Mouse (Mus musculus) left cerebral cortex, adult 11 months (tissue): ENCODE measurements around the gene Gcnt7.
A peak's percentile ranks its signal among the peaks of the same experiment; 100 is the strongest.

Source experiments
- DNase-seq: peaks from one replicate; pipeline ENCODE4 v3.0.0; 2022; ENCODE audit warnings: low spot score

Gcnt7 gene

DNA sequence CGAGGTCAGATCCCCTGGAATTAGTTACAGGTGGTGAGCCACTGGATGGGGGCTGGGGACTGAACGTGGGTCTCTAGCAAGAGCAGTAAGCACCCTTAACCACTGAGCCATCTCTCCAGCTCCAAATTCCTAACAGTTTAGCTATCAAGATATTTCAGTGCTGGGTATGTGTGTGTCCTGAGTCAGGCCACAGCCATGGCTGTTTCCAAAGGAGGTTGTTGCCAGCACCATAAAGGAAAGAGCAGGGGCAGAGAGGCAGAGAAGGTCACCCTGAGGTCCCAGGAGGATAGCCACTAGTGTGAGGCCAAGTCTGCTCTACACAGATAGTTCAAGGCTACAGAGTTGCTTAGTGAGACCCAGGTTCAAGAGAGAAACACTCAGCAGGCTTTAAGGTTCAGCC is 2.3 kb upstream of the Gcnt7 start:
- no peak for DNase-seq

DNA sequence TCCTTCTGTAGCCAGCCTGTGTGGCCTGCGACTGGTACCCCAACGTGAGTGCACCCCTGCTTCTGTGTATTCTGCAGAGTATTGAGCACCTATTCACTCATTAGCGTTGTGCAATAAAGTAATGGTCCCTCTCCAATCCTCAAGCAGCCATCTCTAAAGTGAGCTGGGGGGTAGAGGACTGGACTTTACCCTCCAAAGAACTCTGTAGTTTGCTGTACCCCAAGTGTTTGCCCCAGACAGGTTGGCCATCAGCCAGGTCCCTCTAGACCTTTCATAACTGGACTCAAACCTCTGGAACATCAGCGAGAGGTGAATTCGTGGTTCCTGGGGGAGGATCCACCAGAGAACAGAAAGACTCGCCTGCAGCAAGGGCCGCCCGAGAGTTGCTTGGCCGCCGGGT is 5.9 kb downstream of the Gcnt7 start:
- no peak for DNase-seq

DNA sequence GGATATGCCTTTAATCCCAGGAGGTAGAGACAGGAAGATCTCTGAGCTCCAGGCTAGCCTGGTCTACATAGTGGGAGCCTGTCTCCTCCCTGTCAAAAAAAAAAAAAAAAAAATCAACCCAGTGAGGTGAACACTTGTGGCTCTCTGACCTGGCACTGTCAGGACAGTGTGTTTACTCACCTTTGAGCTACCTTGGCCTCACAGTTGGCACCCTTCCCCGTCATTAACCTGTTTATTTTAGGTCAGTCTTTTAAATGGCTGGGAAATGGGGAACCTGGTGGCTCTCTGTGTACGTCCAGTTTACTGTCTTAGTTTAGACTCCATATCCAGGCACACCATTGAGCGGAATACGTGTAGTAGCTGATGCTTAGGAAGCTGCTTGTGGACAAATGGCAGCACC is 6.4 kb downstream of the Gcnt7 start:
- no peak for DNase-seq

DNA sequence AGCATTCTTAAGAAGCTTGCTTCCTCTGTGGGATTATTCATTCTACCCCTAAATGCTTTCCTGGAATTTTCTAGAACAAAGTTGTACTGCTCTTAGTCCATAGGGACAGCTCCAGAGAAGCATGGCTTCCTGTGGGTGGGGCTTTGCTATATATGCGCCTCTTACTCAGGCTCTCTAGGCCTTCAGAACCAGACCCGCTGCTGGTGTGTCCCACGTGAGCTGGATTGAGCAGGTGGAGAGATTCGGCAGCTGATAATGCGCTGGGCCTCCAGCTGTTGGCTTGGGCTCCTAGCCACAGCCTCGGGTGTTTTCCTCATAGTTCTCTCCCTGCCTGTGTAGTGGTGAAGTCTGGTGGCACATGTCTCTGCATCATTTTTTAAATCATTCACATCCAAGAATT is 7.8 kb downstream of the Gcnt7 start:
- no peak for DNase-seq

DNA sequence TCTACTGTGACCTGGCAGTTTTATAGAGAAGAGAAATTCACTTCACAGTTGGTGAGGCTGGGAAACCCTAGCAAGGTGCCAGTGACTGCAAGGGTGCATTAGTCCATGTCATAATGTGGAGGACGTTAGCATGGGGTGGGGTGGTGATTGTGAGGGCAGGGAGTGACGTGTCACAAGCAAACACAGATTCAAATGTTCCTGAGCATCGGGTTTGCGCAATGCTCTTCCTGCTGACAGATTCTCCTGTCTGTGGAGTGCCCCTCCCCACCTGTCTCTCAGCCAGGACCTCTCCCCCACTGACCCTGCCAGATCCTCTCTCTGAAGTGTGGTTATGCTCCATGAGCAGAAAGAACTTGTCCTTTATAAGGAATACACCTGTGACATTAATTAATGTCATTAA is 10.1 kb downstream of the Gcnt7 start:
- no peak for DNase-seq

DNA sequence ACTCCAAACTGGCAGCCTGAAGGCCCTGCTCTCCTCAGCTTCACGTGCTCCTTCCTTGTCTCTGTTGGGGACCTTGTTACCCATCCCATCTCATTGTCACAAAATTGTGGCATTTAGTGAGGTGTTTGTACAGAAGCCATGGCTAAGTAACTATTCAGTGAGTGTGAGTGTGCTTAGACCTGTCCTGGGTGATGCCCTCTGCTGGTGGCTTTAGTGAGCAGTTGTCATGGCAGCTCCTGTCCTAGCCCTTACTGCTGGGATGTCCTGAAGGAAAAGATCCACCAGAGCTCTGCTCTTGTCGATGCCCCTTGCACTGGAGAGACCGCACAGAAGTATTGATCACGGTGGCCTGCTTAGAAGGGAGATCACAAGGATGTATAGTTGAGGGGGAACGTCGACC is 11.1 kb downstream of the Gcnt7 start:
- DNase-seq = no peak

DNA sequence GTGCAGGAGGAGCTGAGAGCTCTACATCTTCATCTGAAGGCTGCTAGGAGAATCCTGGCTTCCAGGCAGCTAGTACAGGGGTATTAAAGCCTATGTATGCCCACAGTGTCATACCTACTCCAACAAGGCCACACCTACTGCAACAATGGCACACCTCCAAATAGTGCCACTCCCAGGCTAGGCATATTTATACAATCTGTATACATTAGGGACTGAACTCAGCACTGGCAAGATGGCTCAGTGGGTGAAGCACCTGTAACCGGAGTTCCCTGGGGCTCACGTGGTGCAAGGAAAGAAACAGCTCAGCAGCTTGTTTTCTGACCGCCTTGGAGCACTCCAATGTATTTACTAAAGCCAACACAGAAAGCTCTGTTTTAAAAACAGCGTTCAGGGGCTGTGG is 12.8 kb downstream of the Gcnt7 start:
- no peak for DNase-seq

DNA sequence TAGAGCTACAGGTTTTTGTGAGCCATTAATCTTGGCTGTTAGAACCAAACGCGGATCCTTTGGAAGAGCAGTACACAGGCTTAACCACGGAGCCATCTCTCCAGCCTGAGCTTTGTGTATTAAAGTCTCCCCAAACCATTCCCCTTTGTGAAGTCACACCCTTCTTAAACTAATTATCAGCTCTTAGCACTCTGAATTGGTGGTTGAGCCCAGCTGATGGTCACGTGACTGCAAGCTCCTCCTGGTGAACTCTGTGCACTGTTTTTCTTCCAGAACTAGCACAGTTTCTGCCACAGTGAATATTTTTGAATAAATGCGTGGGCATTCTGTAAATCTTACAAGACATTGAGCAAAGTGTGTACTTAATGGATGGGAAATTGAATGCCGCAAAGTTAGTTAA is 17.2 kb downstream of the Gcnt7 start:
- no peak for DNase-seq

DNA sequence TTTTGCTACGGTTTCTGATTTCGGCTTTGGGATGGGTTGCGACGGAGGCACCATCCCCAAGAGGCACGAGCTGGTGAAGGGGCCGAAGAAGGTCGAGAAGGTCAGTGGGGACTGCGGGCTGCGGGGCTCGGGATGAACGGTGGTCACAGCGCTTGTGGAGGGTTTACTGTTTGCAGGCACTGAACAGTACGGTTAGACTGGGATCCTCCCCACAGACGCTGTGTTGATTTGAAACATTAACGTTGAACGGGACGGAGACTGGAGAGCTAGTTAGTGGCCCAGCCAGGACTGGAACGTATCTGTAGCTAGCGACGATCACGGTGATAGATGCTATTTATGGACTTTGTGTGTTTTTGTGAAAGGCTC is 17.8 kb downstream of the Gcnt7 start:
- no peak for DNase-seq

DNA sequence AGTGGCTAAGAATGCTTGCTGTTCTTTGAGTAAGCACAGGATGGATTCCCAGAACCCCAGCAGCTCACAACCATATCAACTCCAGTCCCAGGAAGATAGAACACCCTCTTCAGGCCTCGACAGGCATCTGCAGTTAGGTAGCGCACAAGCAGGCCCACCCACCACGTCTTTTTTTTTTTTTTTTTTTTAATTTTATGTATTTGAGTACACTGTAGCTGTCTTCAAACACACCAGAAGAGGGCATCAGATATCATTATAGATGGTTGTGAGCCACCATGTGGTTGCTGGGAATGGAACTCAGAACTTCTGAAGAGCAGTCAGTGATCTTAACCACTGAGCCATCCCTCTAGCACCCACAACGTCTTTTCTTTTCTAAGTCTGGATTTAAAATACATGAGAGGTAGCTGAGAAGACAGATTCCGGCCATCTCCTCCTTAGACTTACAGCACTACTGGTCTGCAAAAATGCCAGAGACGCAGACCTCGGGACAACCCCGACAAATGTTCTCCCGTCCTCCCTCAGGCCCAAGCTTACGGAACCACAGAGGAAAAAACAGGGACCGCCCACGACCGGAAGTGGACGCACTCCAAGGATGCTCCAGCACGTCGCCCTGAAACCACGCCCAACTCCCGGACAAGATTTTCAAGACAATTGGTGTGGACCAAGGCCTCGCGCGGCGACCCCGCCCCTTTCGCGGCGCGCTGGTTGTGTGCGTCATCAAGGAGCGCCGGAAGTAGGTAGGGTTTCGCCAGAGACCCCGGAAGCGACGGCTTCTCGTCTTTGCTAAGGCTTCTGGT is 18.4 kb downstream of the Gcnt7 start, which contains the start of gene Rtf2:
Gene Rtf2 (plus strand): TSS at position 714 of the 797 bp plus-strand sequence.
- DNase-seq = peak; percentile 98

DNA sequence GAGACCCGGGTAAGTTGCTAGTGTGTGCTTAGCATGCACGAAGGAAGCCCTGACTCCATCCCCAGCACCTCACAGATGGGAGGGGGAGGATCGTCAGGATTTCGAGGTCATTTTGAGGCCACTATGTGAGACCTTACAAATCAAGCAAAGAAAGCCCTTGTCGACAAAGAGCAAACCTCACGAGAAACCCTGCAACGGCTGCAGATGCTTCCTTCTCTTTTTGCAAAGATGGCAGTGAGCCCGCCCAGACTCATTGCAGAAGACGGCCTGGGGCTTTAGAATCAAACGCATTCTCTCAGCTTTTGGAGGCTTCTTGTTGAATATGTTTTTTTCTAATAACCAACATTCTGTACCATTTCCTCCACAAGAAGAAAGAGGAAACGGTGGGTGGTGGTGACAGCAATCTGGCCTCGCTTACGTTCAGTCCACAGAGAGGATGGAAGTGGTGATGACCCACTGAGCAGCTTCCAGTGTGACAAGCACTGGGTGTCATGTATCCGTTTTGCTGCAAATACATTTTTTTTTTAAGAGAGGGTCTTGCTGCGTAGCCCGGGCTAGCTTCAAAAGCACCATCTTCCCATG is 20.9 kb downstream of the Gcnt7 start:
- no peak for DNase-seq

DNA sequence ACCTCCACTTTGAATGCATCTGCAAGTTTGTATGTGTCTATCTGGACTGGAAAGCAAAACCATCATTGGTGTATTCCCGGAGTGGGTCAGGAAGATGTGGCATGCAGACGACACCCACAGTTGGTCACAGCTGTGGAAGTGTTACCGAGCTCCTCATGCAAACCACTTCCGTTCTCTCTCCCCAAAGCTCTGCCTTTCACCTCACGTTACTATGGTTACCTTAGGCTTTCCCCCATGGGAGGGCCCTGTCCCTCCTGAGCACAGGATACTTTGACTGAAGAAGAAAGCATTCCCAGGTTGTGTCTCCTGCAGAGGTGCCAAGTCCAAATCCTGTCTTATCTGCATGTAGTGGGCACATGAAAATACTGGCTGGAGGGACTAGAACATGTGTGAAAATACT is 24.6 kb downstream of the Gcnt7 start:
- DNase-seq = no peak

DNA sequence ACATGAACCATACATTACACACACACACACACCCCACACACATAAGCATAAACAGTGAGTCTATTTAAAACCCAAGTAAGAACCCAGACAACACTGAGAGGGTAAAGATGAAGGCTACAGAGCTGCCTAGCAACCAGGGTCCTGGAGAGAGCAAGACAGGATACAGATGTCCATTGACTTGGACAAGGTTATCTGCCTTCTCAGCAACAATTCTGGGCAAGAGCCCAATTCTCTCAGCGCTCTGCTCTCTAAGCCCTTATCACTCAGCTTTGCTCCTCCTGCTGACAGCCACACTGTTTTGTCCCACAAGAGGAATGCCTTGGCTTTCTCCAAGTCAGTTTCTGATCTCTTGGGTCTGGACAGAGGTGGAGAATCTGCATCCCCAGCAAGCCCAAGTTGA is 27.8 kb downstream of the Gcnt7 start:
- DNase-seq = no peak

DNA sequence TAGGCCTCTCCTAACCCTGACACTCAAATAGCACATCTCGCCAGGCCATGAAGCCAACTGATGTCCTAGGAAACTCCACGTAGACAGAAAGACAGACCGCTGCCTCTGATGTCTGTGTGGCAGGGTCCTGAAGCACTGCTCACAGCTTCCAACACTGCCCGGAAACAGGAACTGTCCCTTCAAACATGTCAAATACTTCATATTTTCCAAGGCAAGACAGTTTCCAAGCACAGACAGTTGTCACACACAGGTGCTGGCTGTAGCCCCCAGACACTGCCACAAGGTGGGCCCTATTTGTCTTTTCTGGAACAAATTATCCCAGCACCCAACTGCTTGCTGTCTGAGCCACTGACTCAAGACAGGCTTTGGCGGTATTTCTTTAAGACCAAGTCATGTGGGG is 40.2 kb downstream of the Gcnt7 start:
- DNase-seq = no peak

DNA sequence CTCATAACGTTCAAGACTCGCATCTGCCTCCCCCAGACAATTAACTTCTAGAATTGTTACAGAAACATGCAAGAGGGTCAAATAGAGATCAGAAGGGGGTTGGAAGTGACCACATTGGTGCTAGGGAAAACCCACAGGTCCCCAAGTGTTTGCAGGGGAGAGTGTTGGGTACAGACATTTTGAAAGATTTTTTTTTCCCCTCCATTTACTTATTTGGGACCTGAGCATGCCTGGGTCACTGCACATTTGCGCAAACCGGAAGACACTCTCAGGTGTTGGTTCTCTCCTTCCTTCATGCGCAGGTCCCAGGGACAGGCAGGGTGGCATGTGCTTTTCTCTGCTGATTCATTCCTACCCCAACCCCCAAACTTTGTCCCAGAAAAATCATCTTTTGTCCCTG is 41.5 kb downstream of the Gcnt7 start:
- DNase-seq = no peak

DNA sequence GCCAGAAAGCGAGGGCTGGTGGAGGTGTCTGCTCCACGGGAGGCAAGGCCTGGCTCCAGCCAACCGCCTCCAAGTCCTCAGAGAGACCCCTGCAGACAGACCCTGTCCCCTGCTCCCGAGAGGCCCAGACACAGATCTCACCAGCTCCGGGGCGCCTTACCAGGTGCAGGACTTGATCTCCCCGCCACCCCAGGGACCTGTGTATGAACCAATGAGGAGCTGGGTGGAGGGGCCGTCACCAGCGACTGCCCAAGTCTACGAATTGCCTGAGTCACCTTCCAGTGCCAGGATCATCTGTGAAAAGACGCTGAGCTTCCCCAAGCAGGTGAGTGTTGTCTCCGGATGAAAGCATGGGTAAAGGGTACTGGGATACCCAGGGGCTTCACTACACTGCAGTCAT is 42.2 kb downstream of the Gcnt7 start:
- DNase-seq = no peak

DNA sequence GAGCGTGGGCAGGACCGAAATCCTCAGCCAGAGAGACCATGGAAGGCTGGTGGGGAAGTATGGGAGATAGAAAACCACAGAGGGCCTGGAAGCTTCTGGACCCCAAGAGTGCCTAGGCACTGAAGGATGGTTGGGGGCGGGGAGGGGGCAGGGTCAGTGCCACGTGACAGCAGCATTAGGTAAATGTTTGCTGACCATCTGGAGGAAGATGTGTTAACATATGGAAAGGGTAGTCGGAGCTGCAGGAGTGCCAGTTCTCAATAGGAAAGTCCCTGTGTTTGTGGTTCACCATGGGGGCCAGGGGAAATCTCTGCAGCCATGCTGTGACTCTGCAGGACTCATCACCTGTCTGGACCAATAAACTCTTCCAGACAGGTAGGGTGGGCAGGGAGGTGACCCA is 44.5 kb downstream of the Gcnt7 start:
- DNase-seq = no peak

DNA sequence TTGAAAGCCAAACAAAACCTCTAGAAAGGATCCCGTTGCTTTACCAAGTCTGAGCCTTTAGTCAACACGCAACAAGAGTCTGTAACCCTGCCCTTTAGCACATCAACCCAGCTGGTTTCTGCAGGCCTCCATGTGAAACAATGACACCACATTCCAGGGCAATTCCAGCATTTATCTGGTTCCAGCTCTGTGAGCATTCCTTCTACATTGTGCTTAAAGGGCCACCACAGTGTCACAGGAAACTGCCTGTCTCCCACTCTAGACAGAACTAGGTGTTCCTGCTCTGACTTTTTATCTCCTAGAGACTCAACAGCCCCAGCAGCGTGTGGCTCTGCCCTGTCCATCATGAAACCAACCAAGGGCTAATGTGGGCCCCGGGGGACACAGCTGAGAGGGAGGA is 45.1 kb downstream of the Gcnt7 start:
- no peak for DNase-seq

DNA sequence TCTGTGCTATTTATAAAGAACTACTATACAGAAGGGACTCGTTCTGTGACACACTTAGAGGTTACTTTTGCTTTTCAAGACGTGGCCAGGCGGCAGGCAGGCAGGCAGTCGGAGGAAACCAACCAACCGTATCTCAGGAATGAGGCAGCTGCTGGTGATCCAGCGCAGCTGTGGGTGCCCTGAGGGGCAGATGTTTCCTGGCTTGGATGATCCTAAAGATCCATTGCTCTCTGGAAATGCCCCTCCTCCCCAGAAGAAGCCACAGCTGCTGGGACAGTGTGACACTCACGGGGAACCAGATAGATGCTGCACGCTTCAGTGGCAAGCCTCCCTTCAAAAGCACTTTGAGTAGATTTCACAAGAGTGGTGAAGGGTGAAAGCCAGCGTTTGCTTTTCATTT is 45.9 kb downstream of the Gcnt7 start:
- no peak for DNase-seq

DNA sequence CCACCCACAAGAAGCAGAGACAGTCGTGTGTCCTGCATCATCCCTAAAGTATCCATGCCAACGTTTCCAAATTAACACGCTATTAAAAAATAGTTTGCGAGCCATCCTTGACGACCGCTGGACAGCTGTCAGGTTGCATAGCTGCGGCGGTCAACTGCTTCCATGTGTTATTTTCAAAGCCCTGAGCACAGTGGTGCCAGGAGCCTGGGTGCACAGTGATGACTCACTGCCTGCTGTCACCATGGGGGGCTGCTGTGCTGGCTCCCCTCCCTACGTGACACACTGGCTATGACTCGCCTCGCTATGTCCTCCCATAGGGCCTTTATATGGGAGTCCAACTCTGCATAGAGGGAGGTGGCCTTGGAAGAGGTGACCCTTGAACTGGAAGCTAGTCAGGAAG is 47.3 kb downstream of the Gcnt7 start:
- no peak for DNase-seq

DNA sequence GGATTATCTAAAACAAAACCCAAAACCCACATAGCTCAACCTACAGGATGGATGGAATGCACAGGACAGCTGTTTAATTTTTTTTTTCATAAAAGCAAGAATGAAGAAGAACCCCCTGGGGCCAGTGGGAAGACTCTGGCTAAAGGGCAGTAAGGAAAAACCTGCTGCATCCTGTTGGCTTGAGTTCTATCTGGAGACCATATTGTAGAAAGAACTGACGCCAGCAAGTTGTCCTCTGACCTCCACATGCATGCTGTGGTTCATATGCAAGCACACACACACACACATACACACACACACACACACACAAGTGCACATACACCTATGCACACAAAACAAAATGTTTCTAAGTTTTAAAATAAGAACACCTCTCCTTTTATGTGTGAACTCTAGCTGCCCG is 47.7 kb downstream of the Gcnt7 start:
- DNase-seq = no peak

DNA sequence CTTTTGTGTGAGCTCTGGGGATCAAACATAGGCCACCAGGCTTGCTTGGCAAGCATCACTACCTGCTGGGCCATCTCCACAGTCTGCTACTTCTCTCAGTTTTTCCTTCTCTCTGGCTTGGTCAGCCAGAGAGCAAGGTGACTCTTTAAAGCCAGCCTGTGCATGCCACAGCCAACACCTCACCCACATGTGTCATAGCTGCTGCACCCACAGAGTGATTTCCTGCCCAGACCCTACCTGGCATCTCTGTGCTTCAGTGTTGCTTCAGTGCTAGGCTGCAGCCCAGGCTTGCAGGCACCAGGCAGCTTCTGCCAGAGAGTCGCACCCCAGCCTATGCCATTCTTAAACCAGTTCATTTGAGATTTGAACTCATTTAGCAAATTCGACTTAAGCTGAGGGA is 50.9 kb downstream of the Gcnt7 start:
- DNase-seq = no peak

DNA sequence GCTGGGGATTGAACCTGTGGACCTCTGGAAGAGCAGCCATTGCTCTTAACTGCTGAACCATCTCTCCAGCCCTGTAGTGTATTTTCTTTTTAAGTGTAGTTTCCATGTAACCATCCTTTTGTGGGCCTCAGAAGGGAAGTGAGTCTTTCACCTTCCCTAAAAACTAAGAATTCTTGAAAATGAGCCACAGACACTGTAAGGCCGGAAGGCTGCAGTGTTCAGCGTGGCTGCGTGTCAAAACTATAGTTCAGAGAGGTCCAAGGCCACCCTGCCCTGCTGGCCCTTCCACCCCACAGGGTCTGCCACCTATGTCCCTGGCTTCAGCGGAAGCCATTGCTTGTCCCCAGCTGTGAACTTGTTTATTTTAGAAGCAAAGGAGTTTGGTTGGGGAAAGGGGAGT is 52.2 kb downstream of the Gcnt7 start:
- DNase-seq = no peak

DNA sequence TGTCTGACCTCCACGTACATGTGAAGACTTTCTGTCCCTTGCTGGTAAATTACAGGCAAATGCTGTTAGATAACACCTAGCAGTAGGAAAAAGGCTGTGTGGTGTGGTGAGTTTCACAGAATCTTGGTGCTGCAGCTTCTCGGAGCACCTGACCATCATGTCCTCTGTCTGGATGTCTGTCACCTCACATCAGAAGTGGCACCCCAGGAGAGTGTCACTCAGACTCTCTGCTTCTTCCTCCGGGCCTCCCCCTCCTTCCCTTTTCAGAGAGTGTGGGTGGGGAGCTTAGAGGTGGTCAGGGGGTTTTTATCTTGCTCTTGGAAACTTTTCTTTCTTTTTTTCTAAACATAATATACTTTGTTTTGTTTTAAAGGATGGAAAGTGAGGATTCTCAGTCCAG is 53.4 kb downstream of the Gcnt7 start:
- no peak for DNase-seq
